Mouse (Mus musculus) yolk sac, embryonic 10.5 days (tissue): ENCODE measurements around the gene Gm3402.
"Not testable (repeated sequence)": the region's sequence is repeated elsewhere in the genome, so short reads cannot be mapped to it uniquely, and the experiment has no call there.

Experiments used
- DNase-seq: peaks from one replicate; pipeline ENCODE4 v3.0.0-alpha.2; 2017; ENCODE audit warnings: low spot score

The Gm3402 gene

GRCm38 (mm10) chr5:146513823-146514222, at the start of gene Gm3402:
TSS of gene Gm3402 (plus strand) at chr5:146514123.
- DNase-seq: not testable (repeated sequence)

GRCm38 (mm10) chr5:146466663-146467062, 47.3 kb upstream of the Gm3402 start:
- DNase-seq: no peak

- DNase-seq: no peak
These were observed 45.6 kb upstream of the Gm3402 start for GRCm38 (mm10) chr5:146468311-146468710.

- no peak for DNase-seq
These were observed 43.1 kb upstream of the Gm3402 start for GRCm38 (mm10) chr5:146470821-146471220.

GRCm38 (mm10) chr5:146471311-146471710, 42.6 kb upstream of the Gm3402 start:
- peak; percentile 7 for DNase-seq

- DNase-seq: no peak
These were observed 42.1 kb upstream of the Gm3402 start for GRCm38 (mm10) chr5:146471821-146472220.

GRCm38 (mm10) chr5:146479564-146479963, 34.4 kb upstream of the Gm3402 start:
- DNase-seq: not testable (repeated sequence)

- DNase-seq: not testable (repeated sequence)
These were observed 32.3 kb upstream of the Gm3402 start, which contains the start of gene Gm6408 for GRCm38 (mm10) chr5:146481665-146482064. TSS of gene Gm6408 (plus strand) at chr5:146481965.

GRCm38 (mm10) chr5:146488959-146489358, 25.0 kb upstream of the Gm3402 start:
- not testable (repeated sequence) for DNase-seq

GRCm38 (mm10) chr5:146491063-146491462, 22.9 kb upstream of the Gm3402 start, which contains the start of gene Gm6370:
TSS of gene Gm6370 (plus strand) at chr5:146491363.
- not testable (repeated sequence) for DNase-seq

- DNase-seq: not testable (repeated sequence)
These were observed 11.8 kb upstream of the Gm3402 start, which contains the start of gene 4930449I24Rik for GRCm38 (mm10) chr5:146502099-146502498. TSS of gene 4930449I24Rik (plus strand) at chr5:146502399.

- DNase-seq: not testable (repeated sequence)
These were observed 11.6 kb downstream of the Gm3402 start, which contains the start of gene Gm3404 for GRCm38 (mm10) chr5:146525501-146525900. TSS of gene Gm3404 (plus strand) at chr5:146525801.

- not testable (repeated sequence) for DNase-seq
These were observed 23.4 kb downstream of the Gm3402 start, which contains the start of gene Gm3409 for GRCm38 (mm10) chr5:146537347-146537746. TSS of gene Gm3409 (plus strand) at chr5:146537647.

GRCm38 (mm10) chr5:146555836-146556235, 41.9 kb downstream of the Gm3402 start, which contains the start of gene Gm3415:
TSS of gene Gm3415 (plus strand) at chr5:146556136.
- not testable (repeated sequence) for DNase-seq

- DNase-seq: no peak
These were observed 50.3 kb downstream of the Gm3402 start for GRCm38 (mm10) chr5:146564259-146564658.
